Mouse (Mus musculus) lung, postnatal 25 days (tissue): ENCODE measurements at regions not wholly inside any gene's neighbourhood (a gene's known extent, or its start where the extent isn't known, plus 50 kb on each side); places are given as distances from the start of the nearest gene placed in this dataset.
A peak's percentile ranks its signal among the peaks of the same experiment; 100 is the strongest.

Experiments used
- DNase-seq: peaks from one replicate; pipeline ENCODE4 v3.0.0; 2022; ENCODE audit warnings: low spot score

DNA sequence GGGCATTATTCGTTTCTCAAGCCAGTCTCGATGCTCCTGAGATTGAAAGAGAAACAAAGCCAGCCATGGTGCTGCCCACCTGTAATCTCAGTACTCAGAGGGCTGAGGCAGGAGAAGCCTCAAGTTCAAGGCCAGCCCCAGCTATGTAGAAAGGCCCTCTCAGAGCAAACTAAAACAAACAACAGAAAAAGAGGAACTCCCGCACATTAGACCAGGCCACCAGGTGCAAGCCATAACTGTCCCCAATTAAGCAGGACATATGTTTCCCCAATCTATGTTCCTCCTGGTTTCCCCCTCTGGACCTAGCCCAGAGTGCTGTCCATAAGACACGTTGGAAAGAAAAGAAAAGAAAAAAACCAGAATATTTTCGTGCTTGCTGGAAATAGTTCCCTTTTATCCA is 142.5 kb downstream of the Cdc5l start:
- no peak for DNase-seq

DNA sequence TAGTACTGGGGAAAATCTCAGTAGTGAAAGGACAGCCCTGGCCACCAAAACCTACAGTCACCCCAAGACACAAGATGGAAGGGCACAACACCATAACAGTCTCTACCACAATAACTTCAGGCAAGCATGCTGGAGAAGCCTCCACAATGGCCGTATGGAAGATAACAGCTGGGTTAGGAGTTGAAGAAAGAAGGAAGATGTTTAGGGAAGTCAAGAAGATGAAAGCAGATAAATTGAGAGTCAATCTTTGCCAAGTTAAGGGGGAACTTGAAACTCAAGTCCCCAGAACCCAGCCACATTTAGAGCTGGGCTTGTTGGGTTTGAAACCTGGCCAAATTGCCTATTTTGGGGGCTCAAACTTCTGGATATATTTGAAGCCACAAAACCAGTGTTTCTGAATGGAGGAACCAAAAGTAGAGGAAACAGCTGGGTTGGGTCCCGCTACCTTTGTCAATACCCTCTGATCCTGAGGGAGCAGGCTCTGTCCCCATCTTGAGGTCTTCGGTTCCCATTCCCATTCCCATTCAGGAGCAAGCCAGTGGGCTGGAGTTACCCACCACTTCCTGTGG is 147.8 kb downstream of the Cdc5l start:
- no peak for DNase-seq

GRCm38 (mm10) chr17:45281554-45281953 is 152.0 kb downstream of the Cdc5l start:
- no peak for DNase-seq

DNA sequence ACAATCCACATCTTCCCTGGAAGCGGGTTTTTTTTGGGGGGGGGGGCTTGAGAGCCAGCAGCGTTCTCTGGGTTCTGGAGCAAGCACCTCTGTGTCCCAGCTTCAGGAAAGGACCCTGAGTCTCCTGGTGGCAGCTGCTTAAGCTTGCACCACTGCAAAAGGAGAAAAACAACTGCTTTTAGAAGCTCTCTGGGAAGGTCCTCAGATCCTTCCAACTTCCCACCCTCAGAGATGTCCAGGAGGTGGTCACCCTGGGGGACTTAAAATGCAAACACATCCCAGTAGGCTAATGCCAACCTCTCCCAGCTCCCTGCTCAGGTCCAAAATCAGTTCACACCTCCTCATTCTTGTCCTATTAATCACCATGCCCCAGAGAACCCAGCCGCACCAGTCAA is 153.7 kb downstream of the Cdc5l start:
- no peak for DNase-seq

DNA sequence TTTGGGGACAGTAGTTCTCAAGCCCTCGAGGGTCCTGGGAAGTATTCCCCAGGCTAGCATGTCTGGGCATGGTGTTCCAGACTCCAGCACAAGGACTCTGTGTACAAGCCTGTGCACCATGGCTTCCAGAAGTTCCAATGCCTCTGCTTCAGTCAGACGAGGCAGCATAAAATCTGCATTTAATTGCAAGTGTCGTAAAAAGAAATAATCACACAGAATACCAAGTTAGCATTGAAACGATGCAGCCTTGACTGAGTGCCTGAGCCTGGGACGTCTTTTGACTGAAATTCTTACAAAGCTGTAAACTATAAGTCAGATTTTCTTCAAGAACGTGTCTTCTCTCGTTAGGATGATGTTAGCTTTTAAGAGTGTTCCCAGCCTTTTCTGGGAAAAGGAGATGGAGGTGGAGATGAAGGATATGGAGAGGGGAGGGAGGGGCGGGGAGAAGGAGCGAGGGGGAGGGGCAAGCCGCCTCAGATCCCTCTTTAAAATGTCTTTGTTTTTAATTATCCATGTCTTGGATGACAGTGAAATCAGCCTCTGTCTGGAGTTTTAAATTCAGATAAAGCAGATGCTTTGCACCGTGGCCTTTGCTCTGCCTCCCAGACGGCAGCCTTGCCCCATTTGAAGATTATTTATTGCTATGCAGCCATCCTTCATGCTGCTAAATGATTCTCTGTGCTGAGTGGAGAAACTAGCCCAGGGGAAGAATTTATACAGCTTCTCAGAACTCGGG is 154.3 kb downstream of the Cdc5l start:
- no peak for DNase-seq

- DNase-seq: no peak
These were observed 156.0 kb downstream of the Cdc5l start for GRCm38 (mm10) chr17:45277516-45277915.

DNA sequence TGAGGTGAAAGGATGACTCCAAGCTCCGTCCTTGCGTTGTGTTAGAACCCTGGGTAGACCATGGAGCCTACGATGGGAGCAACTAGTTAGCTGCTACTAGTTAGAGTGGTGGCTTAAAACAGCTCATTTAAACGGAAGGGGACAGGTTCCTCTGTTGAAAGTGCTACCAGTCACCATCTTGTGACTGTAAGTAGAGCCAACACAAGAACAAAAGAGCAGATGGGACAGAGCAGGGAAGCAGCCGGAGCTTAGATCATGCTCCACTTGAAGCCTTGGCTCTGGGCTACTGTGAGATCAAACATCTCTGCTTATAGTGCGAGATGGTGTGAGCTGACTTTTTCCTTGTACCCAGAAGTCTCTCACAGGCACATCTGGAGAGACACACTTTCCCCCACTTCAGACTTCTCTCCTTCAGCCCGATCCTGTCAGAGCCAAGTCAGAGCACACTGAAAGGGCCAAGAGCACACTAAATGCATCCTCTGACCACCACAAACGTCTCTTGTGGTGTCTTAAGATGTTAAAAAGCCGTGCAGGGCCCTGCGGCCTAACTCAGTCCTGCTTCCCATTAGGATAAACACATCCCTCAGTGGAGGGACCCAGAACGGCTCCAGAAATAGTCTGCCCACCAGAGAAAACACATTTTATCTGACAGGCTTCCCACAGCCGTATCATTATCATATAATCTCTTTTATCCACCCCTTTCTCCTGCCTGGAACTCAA is 156.7 kb downstream of the Cdc5l start:
- no peak for DNase-seq

DNA sequence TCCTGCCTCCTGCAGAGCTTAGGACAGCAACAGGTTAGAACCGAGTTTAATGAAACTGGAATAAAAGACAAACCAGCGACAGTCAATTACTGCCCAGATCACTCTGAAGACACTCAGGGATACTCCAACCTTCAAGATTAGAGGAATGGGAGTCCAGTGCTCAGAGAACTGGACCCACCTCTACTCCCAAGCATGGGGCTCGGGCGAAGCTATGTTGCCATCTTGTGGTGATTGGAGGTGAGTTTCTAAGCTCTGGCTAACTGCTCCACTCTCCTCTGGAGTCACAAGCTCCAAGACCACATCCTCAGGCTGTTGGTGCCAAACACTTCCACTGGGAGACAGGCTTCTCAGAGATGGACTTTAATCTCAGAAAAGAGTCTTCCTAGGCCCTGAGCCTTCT is 158.6 kb downstream of the Cdc5l start:
- DNase-seq: no peak

GRCm38 (mm10) chr17:45266776-45267175 is 166.8 kb downstream of the Cdc5l start:
- DNase-seq: no peak

- no peak for DNase-seq
These were observed 167.9 kb downstream of the Cdc5l start for GRCm38 (mm10) chr17:45265587-45265986.

DNA sequence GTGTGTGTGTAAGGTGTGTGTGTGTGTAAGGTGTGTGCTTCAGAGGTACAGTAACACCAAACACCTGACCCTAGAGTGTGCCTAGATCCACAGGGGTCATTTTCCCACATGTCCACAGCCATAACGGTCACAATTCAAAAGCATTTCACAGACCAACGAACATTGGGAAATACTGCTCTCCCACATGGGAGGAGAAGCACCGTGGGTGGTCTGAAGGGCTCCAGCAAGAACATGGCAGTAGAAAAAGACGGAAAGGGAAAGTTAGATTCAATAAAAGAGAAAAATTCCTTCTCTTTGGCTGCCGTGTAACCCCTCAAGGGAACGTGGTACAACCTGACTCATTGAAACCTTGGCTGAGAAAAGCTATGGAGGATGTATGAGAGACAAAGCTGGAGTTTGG is 169.1 kb downstream of the Cdc5l start:
- DNase-seq: no peak

- no peak for DNase-seq
These were observed 173.1 kb downstream of the Cdc5l start for GRCm38 (mm10) chr17:45260421-45260820.

DNA sequence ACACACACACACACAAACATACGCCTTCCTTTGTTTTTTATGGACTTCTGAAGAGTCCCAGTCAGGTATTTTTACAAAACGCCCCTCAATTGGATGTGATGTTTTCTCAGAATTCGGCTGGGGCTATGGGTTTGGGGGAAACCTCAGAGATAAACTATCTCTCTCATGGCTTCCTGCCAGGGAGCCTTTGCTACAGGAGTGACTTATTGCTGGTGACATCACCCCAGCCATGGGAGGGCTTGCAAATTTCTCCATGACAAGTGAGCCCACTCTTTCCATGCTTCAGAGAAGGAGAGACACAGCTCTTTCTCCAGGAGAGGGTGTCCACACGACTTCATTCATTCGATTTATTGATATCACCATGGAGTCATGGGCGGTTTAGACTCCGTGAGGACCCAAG is 175.5 kb downstream of the Cdc5l start:
- DNase-seq: no peak

DNA sequence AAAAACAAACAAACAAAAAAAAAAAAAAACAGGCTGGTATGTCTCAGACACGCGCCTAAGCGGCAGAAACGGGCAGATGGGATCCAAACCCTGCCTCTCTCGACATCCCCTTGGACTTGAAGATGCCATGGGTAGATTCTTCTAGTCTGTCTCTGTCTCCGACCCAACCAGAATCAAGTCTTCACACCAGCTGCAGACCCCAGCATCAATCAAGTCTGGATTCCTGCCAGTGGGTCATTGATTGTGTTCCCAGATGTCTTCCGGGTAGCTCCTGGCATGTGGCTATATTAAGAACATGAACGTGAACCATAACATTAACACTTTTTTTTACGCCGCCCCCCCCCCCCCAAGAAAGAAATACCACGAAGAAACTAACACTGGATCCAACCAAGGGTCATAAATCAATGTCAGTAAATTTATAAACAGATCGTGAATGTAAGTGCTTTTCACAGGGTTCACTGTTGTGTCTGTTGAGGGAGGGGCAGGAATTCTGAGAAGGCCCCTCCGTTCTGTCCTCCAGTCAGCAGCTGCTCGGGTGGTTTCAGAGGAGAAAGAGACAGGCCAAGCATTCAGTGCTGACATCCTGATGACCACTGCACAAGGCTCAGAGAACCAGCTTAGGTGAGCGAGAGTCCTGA is 180.8 kb downstream of the Cdc5l start:
- DNase-seq: no peak

DNA sequence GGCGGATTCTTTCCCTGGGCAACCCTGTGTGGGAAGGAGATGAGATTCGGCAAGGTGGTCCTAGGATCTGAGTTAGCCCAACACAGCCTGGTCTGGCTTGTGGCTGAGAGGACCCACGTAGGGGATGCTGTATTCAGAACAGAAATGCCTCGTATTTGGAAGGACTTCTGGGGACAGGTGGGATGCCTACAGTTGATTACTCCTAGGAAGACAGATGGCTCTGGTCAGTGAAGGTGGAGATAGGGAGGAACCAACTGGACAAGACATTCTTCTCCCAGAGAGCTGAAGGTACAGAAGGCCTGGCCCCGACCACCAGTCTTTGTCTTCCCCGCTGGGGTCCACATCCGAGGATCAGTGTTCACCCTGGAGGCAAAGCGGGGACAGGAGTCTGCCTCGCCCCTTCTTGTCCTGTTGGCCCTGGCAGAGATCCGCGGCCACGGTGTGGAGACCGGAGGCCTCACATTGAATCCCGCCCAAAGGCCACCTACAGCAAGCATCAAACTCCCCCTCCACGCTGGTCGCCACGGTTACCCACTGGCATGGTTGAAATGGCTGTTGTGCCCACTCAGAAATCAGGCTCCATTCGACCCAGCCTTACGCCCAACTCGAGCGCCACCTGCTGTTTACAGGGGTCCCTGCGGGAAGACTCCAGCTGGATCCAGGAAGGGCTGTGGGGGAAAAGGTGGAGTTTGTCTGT is 182.4 kb downstream of the Cdc5l start:
- DNase-seq: peak; percentile 54

DNA sequence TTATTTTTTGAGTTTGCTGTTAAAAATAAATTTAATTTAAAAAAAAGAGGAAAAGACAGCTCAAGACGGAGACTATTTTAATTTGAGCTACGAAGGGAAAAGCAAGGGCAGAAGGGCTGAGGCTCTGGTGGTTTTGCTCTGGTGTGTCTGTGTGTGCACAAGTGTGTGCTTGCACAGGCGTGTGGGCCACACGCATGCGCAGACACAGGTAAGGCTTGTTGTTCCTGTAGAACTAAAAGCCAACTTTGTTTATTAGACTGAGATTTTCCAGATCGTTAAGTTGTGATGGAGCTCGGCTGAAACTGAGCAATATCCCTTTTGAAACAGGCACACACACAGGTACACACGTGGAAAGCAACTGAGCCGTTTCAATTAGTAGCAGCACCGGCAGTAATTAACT is 183.1 kb downstream of the Cdc5l start:
- no peak for DNase-seq

- peak; percentile 14 for DNase-seq
These were observed 186.1 kb downstream of the Cdc5l start for GRCm38 (mm10) chr17:45247142-45248137.

- DNase-seq: peak; percentile 23
These were observed 188.7 kb downstream of the Cdc5l start for GRCm38 (mm10) chr17:45244870-45245269.

- DNase-seq: no peak
These were observed 190.4 kb downstream of the Cdc5l start for GRCm38 (mm10) chr17:45243103-45243502.

DNA sequence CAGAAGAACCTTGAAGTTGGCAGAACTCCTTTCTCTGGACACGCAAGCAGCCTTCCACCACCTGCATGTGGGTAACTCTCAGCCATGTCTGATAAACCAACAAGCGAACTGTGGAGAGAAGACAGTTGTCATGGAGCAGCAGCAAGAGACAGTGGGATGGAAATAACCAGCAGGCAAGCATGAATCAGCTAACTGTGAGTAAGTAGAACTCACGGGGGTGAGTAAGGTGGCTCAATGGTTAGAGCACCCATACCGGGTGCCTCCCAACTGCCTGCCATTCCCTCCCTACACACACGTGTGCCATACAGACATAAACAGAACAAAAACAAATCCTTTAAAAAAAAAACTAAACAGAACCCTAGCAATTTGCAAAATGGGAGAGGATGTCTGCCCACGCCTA is 191.5 kb downstream of the Cdc5l start:
- no peak for DNase-seq

DNA sequence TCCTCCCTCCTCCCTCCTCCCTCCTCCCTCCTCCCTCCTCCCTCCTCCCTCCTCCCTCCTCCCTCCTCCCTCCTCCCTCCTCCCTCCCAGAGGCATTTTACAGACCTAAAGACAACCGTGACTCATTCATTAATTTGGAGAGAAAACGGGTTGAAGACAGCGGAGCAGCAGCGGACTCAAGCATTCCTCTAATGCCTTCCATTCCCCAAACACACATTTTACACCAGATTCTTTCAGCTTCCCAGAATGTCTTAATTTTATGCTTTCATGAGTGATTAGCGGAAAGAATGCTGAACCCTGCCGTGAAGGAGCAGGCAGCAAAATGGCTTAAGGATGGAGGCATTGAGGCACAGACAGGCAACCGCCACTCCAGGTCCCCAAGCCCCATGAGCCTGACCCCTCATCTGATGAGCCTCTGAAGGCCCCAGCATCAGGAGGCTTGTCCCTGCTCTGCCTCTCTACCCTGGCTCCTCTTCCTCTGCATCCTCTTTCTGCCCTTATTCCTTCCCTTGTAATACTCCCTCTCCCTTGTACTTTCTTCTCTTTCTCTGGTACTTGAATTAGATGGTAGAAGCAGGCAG is 192.5 kb downstream of the Cdc5l start:
- no peak for DNase-seq
